Mouse (Mus musculus): Measurements from ENCODE around the gene Arrdc2. TPM values are rescaled to one million over a fixed set of nuclear protein-coding genes. Genes with fewer than 3 reads are reported as not detected.
A peak's percentile ranks its signal among the peaks of the same experiment; 100 is the strongest.

Arrdc2 gene
- 12.5 and 15.8 TPM in 2 replicates for total RNA-seq (2021)
- long read RNA-seq, experiment 1, transcript Arrdc2-201 (8 exons, 2,355 nt), result major isoform, 25 of 33 reads
- long read RNA-seq, experiment 1, partial matches to known transcripts, result 4 of 33 reads
- long read RNA-seq, experiment 1, other reads (novel, unspliced or antisense), result 4 of 33 reads
- long read RNA-seq, experiment 2, transcript Arrdc2-201 (8 exons, 2,355 nt), result major isoform, 17 of 23 reads
- long read RNA-seq, experiment 2, partial matches to known transcripts, result 5 of 23 reads
- long read RNA-seq, experiment 2, other reads (novel, unspliced or antisense), result 1 of 23 reads

- DNase-seq, result peak; percentile 99
Measured at GRCm38 (mm10) chr8:70839408-70840351, at the start of gene Arrdc2. Gene Arrdc2 (minus strand): TSS chr8:70839720.

- peak; percentile 65 for DNase-seq
Measured at GRCm38 (mm10) chr8:70887669-70888068, 48.1 kb upstream of the Arrdc2 start.

GRCm38 (mm10) chr8:70885612-70886011 lies 46.1 kb upstream of the Arrdc2 start:
- DNase-seq, result peak; percentile 70

- no peak for DNase-seq
Measured at GRCm38 (mm10) chr8:70884683-70885082, 45.2 kb upstream of the Arrdc2 start.

GRCm38 (mm10) chr8:70884186-70884585 lies 44.7 kb upstream of the Arrdc2 start:
- no peak for DNase-seq

- peak; percentile 62 for DNase-seq
Measured at GRCm38 (mm10) chr8:70880546-70880945, 41.0 kb upstream of the Arrdc2 start.

GRCm38 (mm10) chr8:70880126-70880525 lies 40.6 kb upstream of the Arrdc2 start:
- peak; percentile 74 for DNase-seq

GRCm38 (mm10) chr8:70879500-70879899 lies 40.0 kb upstream of the Arrdc2 start:
- DNase-seq, result no peak

- peak; percentile 6 for DNase-seq
Measured at GRCm38 (mm10) chr8:70878178-70878577, 38.7 kb upstream of the Arrdc2 start.

GRCm38 (mm10) chr8:70876382-70876781 lies 36.9 kb upstream of the Arrdc2 start:
- no peak for DNase-seq

GRCm38 (mm10) chr8:70874441-70874840 lies 34.9 kb upstream of the Arrdc2 start:
- DNase-seq, result no peak

GRCm38 (mm10) chr8:70873364-70873985 lies 34.0 kb upstream of the Arrdc2 start, which contains the start of gene Ccdc124:
Gene Ccdc124 (minus strand): TSS chr8:70873935.
- peak; percentile 98 for DNase-seq

GRCm38 (mm10) chr8:70872643-70873363 lies 33.3 kb upstream of the Arrdc2 start:
- no peak for DNase-seq

GRCm38 (mm10) chr8:70871195-70871807 lies 31.8 kb upstream of the Arrdc2 start:
- DNase-seq, result no peak

- DNase-seq, result peak; percentile 86
Measured at GRCm38 (mm10) chr8:70869601-70870041, 30.1 kb upstream of the Arrdc2 start.

- DNase-seq, result no peak
Measured at GRCm38 (mm10) chr8:70869199-70869571, 29.7 kb upstream of the Arrdc2 start.

GRCm38 (mm10) chr8:70868559-70869198 lies 29.2 kb upstream of the Arrdc2 start:
- DNase-seq, result peak; percentile 74

GRCm38 (mm10) chr8:70866566-70866965 lies 27.0 kb upstream of the Arrdc2 start:
- no peak for DNase-seq

GRCm38 (mm10) chr8:70866001-70866520 lies 26.5 kb upstream of the Arrdc2 start:
- peak; percentile 43 for DNase-seq

- peak; percentile 100 for DNase-seq
Measured at GRCm38 (mm10) chr8:70865350-70866000, 26.0 kb upstream of the Arrdc2 start.

Measured in adrenal gland, postnatal 14 days (tissue).